Mouse (Mus musculus) CH12F3 (cell line): ENCODE measurements around the gene Cpne8.

ENCODE experiments used
- in situ Hi-C: fragments of 300-500 bp; cut with MboI; formaldehyde crosslinking; loops from 2 replicates; pipeline ENCODE4 v1.14.3; 2020; ENCODE audit warnings: low sequenced_read_pairs

Gene Cpne8

DNA sequence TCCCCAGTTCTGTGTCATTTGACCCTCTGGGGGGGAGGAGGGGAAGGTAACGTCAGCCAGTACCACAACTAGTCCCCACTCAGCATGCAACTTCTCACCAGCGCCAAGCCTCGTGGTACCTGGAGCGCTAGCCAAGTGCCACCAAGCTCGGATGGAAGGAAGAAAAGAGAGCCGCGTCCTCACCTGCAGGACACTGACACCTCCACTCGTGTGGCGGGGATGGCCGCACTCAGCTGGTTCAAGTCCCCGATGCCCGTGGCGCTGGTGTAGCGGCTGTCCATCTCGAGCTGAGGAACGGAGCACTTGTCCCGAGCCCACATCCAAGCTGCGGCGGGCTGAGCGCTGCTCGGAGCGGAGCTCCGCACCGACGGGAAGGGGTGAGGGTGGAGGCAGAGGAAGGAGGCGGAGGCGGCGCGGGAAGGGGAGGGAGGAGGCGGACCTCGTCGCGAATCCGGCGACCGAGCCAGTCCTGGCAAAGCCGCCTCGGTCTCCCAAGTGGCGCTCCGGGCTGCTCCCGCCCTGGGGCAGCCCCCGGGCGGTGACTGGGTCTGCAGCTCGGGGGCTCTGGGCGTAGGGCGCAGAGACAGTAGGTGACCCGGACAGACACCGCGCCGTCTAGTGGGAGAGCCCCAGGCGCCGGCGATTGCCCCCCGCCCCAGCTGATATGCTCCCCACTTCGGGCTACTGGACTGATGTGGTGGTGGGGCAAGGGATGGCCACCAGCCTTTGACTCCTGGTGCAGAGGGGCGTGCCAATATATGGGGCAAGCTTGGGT, at the start of gene Cpne8:
TSS of gene Cpne8 (minus strand) at position 448 of the 775 bp plus-strand sequence.
- in situ Hi-C loops = no loop called here

DNA sequence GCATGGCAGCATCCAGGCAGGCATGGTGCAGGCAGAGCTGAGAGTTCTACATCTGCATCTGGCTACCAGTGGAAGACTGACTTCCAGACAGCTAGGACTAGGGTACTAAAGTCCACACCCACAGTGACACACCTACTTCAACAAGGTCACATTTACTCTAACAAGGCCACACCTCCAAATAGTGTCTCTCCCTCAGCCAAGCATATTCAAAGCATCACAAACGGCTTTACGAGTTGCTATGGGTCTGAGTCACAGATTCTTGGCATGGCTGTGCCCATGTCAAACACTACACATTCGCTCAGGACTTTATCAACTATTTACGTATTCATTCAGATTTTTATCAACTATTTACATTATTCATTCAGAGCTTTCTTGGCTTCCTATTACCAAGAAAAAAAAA, 38.5 kb upstream of the Cpne8 start:
- in situ Hi-C loops = no loop called here

DNA sequence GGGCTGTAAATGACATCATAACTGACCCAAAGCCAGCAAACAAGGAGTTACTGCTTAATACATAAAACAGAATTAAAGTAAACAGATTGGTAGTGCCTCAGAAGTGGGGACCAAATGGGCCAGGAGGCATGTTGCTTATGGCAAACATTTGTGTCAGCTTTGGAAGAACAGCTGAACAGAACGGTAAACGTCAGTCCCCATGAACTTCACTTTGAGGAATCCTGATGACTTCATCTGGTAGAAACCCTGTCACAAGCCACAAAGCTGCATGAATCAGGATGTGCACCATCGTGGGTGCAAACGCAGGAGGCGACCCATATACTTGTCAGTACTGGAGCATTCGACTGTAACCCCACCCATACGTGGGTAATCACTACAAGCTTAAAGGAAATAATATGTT, 30.1 kb upstream of the Cpne8 start:
- in situ Hi-C loops = no loop called here

DNA sequence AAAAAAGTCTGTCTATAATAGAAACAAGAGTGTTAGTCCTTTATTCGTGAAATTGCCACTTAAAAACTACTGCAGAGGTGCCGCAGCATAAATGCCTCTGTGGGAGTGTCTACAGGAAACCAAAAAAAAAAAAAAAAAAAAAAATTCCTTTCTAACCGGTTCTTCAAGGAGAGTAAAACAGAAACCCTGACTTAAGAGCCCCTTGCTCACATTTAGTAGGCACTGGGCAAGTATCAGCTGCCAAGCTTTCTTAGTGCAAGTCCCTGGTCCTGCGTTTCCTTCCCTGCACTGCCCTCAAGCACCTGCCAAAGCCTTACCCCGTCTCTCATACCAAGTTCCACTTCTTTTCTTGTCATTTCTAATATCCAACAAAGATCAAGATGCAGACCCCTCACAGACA, 25.1 kb upstream of the Cpne8 start:
- in situ Hi-C loops = no loop called here

DNA sequence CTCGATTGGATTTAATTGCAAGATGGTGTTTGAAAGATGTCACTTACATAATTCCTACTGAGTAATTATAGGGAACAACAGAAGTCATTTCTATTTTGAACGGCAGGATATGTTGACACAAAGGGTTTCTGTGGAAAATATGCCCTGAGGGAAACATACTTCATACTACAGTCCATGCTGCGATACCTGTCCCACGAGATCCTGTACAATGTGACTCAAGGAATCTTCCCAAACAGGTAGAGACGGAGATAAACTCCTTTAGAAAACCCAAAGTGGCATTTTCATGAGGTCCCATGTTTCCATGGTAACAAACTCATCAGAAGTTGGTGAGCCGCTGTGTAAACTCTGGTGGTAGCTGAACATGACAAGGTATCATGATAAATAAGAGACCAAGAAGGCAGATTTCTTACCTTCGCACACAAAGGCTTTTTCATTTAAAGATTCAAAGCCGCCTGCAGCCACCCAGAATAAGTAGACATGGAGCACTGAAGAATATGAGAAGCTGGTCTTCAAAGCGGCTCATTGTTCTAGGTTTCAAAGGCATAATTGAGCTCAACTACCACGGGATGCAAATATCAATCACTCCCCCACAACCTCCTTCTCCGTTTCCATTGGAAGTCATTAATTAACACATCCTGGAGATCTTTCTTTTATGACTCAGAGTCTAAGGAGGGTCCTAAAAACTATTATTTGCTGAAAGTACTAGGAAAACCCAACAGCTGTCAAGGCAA, 24.4 kb upstream of the Cpne8 start:
- in situ Hi-C loops = no loop called here

DNA sequence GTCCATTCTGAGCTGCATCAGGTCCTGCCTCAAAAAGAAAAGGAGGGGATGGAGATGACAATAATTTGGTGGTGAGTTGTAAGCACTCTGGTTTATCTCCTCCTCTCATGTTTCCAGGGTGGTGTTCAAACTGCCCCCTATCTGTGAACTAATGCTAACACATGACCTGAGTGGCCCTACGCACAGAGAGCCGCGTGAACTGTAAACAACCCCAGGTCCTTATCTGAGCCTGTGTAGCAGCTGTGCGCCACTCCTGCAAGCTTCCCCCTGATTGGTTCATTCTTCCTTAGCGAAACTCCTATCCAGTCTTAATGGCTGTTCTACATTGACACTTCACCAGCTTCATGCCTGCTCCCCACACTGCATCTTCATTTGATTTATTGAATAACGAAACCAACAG, 7.5 kb upstream of the Cpne8 start:
- in situ Hi-C loops = no loop called here

DNA sequence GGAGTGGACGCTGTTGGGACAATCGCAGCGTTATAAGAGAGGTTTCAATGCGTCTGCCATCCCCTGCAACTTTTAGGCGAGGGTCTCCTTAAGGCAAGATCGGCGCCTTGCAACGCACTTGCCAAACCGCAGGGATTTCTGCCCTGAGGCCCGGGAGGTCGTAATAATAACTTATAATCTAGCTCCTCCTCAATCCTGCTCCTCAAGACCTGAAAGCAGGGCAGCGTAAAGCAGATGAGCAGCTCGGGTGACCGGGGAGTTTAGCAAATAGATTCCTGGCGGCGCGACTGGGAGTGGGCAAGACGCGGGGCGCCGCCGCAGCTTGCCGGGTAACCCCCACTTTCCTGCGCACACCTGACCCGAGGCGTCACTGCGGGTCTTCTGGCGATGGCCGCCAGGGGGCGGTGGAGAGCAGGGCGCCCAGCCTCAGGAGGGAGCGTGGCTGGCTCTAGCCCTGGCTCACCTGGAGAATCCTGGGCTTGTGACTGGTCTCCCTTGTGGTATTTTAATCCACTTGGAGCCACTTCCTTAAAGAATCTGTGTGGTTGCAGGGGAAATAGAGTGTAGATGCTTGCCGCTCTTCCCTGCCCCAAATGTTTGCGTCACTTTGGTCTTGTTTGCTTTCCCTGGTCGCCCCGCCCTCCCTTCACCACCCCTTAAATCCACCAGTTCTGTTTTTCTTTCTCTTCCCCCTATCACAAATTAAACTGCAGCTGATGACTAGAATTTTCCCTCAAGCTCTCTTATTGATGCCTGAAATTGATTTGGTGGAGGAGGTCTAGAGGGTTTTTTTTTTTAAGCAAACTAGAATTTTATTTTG, 738 bp upstream of the Cpne8 start:
- in situ Hi-C loops = no loop called here

DNA sequence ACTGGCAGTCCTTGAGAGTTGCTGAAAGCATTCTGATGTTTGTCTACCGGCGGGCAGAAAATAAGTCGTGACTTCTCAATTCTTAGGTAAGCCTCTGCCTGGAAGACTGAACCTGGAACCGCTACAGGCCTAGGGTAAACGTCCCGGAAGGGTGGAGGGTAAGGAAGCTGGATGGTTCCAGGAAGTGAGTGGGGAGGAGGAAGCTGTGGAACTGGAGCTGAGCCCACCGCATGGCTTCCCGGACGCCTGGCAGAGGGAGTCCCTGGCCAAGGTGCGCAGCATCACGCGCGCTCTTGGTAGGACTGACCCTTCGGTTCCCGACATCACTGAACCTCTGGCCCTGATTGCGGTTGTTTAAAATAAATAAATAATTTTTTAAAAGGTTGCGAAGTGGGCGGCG, 744 bp downstream of the Cpne8 start:
- in situ Hi-C loops = no loop called here

DNA sequence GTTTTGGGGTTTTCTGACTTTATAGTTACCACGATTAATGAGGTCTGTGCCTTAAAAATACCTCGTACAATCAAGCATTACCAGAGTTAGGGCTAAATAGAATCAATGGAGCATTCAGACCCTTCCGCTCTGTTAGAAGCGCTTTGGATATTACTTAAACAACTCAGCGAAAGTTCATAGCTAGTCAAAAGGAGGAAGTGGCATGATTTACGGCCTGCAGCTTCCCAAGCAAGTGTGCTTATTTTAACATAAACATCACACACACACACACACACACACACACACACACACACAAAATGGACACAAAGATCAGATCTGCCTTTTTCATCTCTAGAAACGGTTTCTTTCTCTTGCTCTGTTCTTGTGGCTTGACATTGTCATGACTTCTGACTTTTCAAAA, 9.7 kb downstream of the Cpne8 start:
- in situ Hi-C loops = no loop called here

DNA sequence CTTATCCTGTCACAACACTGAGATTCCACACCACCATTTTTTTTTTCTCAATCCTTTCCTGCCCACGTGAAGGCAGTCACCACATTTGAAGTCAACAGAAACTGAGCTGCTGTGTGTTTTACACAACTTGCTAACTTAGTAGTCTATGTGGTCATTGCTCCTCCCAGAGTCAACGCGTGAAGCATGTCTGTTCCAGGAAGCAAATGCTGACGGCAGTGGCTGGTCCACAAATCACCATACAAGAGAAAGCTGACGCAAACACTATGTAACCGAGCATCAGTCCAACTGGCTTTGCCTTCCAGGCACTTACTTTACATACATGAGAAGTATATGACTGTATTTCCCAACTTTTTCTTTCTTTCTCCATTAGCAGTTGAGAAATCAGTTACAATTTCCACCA, 12.3 kb downstream of the Cpne8 start:
- in situ Hi-C loops = no loop called here

DNA sequence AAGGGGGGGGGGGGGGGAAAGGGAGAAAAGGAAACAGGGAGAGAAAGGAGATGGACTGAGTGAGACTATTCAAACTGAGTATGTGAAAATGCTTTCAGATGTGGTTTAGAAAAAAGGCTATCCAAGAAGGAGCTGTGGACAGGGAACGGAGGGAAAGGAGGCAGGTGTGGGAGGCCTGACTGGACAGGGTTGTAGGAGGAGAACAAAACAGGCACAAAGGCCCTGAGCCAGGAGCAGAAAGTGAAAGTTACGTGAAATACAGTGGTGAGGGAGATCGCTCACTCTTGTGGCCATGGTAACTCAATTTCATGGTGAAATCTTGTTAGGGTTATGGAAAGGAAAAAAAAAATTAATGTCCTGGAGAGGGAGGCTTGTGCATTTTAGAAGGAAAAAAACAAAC, 14.6 kb downstream of the Cpne8 start:
- in situ Hi-C loops = no loop called here

DNA sequence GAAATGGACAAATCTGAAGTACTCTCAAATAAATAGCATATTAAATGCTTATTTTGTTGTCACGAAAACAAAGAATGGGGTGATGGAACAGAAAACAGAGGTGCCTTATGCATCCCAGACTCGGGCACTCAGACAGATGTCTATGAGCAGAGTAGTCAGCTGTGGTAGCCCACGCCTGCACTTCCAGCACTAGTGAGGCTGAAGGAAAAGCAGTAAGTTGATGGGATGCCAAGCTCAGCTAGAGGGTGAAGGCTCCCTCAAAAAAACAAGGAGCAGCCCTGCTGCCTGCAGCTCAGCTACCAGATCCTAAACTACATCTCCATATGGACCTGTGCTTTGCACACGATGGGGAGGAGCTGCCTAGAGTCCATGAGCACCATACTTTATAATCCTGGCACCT, 15.6 kb downstream of the Cpne8 start:
- in situ Hi-C loops = no loop called here

DNA sequence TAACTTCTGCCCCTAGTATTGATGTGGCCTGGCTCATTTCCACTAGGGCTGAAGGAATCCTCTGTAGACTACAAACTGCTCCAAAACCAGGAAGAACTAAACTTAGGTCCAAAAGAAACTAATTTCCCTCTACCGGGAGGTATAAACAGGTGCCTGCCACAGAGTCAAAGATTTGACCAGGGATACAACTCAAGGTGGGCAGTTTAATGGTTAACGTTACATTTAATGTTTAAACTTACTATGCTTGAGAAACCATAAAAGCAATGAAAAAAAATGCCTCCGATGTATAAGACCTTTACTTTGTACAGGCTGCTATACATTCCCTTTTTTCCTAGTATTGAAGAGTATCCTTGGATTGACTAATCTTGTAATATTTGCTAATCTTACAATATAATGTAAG, 18.5 kb downstream of the Cpne8 start:
- in situ Hi-C loops = no loop called here

DNA sequence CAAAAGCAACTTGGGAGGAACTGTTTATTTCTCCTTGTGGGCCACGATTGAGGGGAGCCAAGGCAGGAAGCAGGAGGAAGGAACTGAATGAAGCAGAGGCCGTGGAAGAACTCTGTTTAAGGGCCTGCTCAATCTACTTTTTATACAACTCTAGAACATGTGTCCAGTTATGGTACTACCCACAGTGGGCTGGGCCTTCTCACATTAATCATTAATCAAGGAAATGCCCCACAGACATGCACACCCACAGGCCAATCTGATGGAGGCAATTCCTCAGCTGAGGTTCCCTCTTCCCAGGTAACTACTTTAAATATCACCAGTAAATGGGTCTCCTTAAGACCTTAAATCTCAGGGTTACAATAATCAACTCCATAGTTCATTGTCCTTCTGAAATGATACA, 21.2 kb downstream of the Cpne8 start:
- in situ Hi-C loops = no loop called here

DNA sequence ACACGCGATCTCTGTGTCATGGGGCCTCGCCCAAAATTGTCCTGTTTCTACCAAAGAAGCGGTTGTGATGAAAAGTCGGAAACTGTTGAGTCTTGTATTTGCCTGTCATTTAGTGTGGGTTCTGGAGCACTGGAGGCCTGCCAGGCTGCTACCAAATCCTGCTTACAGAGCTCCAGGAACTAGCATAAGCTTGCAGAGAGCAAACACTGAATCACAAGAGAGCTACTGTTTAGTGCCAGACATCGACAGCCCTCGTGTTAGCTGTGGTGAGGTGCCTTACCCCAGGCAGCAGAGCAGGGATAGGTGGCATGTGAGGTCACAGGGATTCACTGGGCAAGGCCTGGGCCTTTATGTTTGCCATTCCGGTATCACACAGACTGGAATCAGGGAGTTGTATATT, 22.7 kb downstream of the Cpne8 start:
- in situ Hi-C loops = no loop called here

DNA sequence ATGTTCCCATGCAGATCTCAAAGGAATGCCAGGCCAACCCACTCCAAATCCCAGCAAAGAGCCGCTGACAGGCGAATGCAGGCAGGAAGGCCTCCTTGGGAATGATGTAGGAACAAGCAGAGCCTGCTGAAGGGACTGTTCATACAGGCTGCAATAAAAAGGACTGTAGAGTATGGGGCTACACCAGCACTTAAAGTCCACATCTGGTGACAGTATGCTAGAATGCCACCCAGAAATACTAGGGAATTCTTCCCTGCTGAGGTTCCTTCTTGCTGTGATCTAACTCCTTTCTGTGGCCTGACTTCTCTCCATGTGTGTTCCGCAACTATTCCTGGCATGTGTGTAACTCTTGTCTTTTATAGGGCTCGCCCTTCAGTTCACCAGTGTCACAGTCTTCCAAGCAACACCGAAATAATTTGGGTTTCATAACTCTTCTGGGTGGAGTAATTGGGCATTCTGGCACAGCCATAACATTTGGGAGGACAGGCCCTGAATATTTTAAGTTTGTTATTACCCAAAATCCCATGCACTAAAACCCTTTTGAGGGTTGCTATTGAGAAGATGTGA, 32.1 kb downstream of the Cpne8 start:
- in situ Hi-C loops = no loop called here

DNA sequence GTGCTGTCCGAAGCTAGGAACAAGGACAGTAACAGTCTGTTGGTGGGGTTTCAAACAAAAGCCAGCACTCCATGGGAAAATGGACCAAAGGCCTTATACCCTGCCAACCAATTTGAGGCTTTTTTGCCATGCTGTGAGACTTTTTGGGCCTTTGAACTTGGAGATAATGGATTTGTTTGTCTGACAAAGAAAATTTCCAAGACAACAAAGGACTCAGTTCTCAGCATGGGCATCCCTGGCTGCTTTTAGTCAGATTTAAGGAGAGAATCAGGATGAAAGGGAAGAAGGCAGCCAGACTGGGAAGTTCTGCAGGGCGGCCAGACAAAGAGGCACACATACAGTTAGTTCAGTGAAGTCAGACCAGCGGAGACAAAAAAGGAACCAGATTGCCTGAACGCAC, 32.9 kb downstream of the Cpne8 start:
- in situ Hi-C loops = no loop called here

DNA sequence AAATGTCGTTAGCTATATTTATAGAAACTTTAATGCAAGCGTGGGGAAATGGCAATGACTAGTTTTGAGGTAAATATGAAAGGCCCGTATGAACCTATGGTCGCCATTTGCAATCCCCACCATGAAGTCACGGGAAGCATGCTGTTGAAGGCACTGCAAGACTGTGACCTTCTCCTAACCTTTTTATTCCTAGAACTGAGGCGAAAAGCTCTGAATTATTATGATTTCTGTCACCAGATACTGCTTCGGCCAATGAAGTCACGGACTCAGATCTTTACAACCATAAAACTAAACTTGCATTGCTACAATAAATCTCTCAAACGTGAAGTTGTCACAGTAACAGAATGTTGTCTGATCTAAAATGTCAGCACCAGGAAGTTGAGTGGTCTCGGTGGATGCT, 33.4 kb downstream of the Cpne8 start:
- in situ Hi-C loops = no loop called here

DNA sequence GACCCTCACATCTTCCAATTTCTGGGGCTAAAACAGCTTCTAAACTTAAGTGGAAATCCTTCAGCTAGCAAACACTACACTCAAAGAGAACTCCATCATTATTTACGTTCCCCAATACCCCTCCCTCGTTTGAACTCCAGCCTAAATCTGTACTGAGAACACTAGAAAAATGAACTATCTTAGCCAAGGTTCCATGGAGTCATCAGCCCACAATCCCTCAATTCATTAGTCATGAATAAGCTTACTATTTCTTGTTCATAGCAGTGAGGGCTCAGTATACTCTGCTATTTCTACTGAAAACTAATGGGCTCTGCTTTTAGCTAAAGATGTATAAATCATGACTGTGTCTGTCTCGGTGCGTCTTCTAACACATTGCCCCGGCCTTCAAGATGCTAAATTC, 55.0 kb downstream of the Cpne8 start:
- in situ Hi-C loops = no loop called here

DNA sequence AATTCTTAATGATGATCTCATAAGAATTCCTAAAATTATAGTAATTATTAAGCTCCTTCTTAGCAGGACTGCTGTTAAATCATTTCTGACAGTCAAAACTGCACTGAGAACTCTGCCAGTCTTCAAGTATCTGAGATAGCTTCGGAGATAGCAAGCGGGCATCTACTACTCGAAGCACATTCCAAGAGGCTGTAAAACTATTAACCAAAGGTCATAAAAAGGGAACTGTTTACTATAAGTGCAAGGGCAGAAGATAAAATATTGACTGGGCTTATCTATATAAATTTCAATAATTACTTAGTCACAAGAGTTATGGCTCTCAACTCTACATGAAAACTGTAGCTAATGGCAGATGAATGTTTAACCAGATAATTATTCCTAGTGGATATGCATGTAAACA, 57.2 kb downstream of the Cpne8 start:
- in situ Hi-C loops = no loop called here

DNA sequence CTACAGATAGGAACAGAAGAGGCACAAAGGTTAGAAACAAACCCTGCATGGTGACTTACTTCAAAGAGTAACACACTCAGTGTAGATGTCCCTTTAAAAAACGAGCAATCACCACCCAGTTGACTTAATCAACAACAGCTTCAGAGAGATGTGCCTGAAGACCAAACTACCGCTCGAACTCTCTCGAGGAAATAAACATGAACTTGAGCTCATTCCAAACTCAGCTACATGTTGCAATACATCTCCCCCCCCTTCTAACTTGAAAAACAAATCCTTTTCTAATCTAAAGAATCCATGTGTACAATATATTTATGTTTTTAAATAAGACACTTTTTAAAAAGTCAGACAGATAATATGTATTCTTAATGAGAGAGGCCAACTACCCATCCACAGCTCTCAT, 59.5 kb downstream of the Cpne8 start:
- in situ Hi-C loops = no loop called here
